Mouse (Mus musculus) E14TG2a.4 (cell line): ENCODE measurements around the gene Cdhr5.

ENCODE experiments used
- CTCF ChIP-seq: conservative IDR thresholded peaks from 2 replicates; pipeline ENCODE4 v1.5.1; 2014; ENCODE audit warnings: low read length
- NANOG ChIP-seq: IDR thresholded peaks from 2 replicates; pipeline ENCODE4 v1.6.1; 2014; ENCODE audit warnings: borderline replicate concordance, low read length, mixed read lengths

GRCm38 (mm10) chr7:141314416-141314815 lies 37.8 kb upstream of the Cdhr5 start:
- TF ChIP-seq CTCF: no peak
- no peak for TF ChIP-seq NANOG
